Mouse (Mus musculus) gastrocnemius, adult 2 months (tissue): ENCODE measurements around the gene Krt86. TPM values are rescaled to one million over a fixed set of nuclear protein-coding genes. Genes with fewer than 3 reads are reported as not detected.

Source experiments
- DNase-seq: peaks from one replicate; pipeline ENCODE4 v3.0.0; 2022
- H3K27ac ChIP-seq: fragments of 200-600 bp; 2 replicates; pipeline ENCODE4 v1.8.1; 2022; ENCODE audit warnings: mild to moderate bottlenecking
- H3K4me3 ChIP-seq: fragments of 200-600 bp; 2 replicates; pipeline ENCODE4 v1.8.1; 2022; ENCODE audit warnings: mild to moderate bottlenecking, moderate library complexity
- CTCF ChIP-seq: fragments of 200-600 bp; IDR thresholded peaks from 2 replicates; pipeline ENCODE4 v1.8.1; 2022; ENCODE audit warnings: antibody characterized with exemption, mild to moderate bottlenecking, moderate library complexity
- intact Hi-C: fragments of 180-260 bp; cut with DNase I; formaldehyde crosslinking; loops from one replicate; pipeline ENCODE4 v1.15.1; 2025
- total RNA-seq, 2 experiments: library from RNA; stranded (reverse); gene quantifications; 2 replicates each; pipeline ENCODE4 v1.2.3; 2021

Gene Krt86
- total RNA-seq, 2 experiments from 2014 or later: not detected

DNA sequence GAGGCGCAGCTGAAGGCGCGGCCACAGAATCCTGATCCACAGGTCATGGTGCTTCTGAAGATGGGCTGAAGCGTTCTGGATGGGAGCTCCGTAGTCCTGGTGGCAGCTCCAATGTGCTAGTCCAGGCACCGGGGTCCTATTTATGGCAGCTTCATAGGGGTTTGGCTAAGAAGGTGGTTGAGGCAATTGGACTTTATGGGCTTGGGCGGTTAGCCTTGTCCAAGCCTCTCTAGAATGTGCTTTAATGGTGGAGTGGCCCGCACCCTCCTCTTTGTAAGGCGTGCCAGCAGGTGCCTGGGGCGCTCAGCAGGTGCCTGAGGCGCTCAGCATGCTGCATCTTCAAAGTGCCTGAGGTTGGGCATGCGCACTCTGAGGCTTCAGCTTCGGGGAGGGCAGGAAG, 9.6 kb upstream of the Krt86 start, which contains the start of gene Krt81:
TSS of gene Krt81 (minus strand) at position 101 of the 400 bp plus-strand sequence.
- no peak for TF ChIP-seq CTCF
- intact Hi-C loops: no loop called here
- H3K27ac ChIP-seq: no peak within 1 kb of the TSS
- H3K4me3 ChIP-seq: no peak within 1 kb of the TSS
- no peak for DNase-seq

GRCm38 (mm10) chr15:101469093-101469492, 4.2 kb upstream of the Krt86 start:
- no peak for DNase-seq
- intact Hi-C loops: no loop called here
- TF ChIP-seq CTCF: no peak
- Histone ChIP-seq H3K27ac (no peak overlapping the region), H3K4me3 (no peak overlapping the region)

DNA sequence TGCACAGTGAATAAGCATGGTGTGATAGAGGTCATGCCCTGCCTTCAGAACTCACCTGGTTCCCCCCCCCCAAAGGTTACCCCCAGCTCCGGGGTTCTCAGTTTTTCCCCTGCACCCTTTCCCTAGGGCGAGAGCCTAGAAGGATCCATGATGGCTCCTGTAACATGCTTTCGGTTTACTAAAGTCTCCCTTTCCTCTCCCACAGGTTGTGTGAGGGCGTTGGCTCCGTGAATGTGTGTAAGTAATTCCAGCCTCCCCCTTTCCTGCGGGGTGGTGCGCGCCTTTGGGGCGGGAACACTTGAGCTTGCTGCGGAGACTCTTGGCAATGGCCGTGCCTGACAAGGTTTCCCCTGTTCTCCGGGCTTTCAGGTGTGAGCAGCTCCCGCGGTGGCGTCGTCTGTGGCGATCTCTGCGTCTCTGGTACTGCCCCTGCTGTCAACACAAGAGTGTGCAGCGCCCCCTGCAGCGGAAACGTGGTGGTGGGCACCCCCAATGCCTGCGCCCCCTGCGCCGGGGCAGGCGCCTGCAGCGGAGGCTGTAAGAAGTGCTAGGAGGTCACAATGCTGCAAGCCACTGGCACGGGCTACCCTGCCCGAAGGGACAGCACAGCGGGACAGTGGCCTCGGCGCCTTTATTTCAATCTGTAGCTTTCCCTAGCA, 5.9 kb downstream of the Krt86 start:
- peak; percentile 61 for TF ChIP-seq CTCF
- DNase-seq: peak; percentile 62
- H3K27ac ChIP-seq: no peak overlapping the region
- intact Hi-C loops: no loop called here
- peak overlapping the region; percentile 56 for H3K4me3 ChIP-seq

DNA sequence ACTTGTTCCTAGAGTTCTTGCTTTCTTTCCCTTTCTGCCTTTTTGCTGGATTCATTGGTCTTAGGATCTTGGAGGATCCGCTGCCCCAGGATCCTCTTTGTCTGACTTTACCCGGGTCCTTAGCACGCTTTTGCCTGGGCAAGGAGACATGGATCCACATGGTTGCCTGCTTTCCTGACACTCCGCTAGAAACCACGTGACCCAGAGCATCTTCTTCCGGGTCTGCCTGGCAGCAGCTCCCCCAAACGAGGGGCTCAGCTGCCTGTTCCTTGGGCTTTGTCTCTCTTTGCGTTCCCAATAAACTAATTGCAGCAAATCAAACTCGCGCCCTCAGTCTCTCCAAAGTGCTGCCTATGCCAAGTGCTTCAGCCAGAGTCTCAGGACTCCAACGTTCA, 6.4 kb downstream of the Krt86 start:
- no peak for DNase-seq
- intact Hi-C loops: no loop called here
- no peak overlapping the region for H3K27ac ChIP-seq
- no peak for TF ChIP-seq CTCF
- peak overlapping the region; percentile 56 for H3K4me3 ChIP-seq

DNA sequence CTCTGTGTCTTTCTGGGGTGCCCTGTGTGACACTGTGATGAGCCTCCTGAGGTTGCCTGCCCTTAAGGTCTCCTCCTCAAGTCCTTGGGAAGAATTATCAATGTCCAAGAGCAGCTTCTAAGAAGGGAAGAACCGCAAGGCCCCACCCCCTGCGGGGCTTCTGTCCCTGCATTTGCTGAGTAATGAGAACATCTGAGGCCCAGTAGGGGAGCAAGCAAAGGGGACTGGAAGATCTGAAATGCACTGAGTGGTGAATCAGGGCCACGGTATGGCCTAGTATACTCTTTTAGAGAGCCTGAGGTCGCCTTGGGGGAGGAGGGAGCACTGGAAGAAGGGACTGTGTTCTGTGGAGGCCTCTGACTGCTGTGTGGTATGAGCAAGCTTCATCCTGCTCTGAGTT, 8.8 kb downstream of the Krt86 start:
- no peak for TF ChIP-seq CTCF
- Histone ChIP-seq H3K4me3 (no peak overlapping the region), H3K27ac (no peak overlapping the region)
- intact Hi-C loops: no loop called here
- DNase-seq: no peak

GRCm38 (mm10) chr15:101483646-101484045, 10.4 kb downstream of the Krt86 start:
- Histone ChIP-seq H3K27ac (no peak overlapping the region), H3K4me3 (no peak overlapping the region)
- no peak for DNase-seq
- intact Hi-C loops: no loop called here
- no peak for TF ChIP-seq CTCF

DNA sequence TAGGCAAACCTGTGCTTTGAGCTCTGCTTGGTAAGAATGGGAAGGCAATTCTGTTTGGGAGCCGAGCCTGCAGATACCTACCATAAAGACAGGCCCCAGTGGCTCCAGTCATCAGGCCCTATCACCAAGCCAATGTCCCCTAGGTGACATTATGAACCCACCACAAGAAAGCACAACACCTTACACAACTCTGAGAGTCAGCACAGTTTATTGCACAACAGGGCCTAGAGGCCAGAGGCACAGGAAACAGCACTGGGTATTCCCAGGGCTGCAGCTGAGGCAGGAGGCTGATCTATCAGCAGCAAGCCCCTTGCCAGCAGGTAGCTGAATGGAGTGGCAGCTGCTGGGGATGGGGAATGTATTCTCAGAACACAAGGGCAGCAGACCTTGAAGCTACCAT, 11.7 kb downstream of the Krt86 start:
- H3K27ac ChIP-seq: no peak overlapping the region
- DNase-seq: no peak
- intact Hi-C loops: no loop called here
- H3K4me3 ChIP-seq: no peak overlapping the region
- TF ChIP-seq CTCF: no peak

- DNase-seq: no peak
- intact Hi-C loops: no loop called here
- H3K4me3 ChIP-seq: no peak overlapping the region
- no peak for TF ChIP-seq CTCF
- H3K27ac ChIP-seq: no peak overlapping the region
Observed at GRCm38 (mm10) chr15:101485911-101486635, 12.8 kb downstream of the Krt86 start.

GRCm38 (mm10) chr15:101491431-101491830, 18.2 kb downstream of the Krt86 start, which contains the start of gene Krt83:
TSS of gene Krt83 (minus strand) at chr15:101491512.
- no peak within 1 kb of the TSS for H3K27ac ChIP-seq
- intact Hi-C loops: no loop called here
- H3K4me3 ChIP-seq: no peak within 1 kb of the TSS
- TF ChIP-seq CTCF: no peak
- no peak for DNase-seq

- DNase-seq: no peak
- H3K27ac ChIP-seq: no peak overlapping the region
- intact Hi-C loops: no loop called here
- no peak overlapping the region for H3K4me3 ChIP-seq
- TF ChIP-seq CTCF: no peak
Observed at GRCm38 (mm10) chr15:101492718-101493117, 19.4 kb downstream of the Krt86 start.

GRCm38 (mm10) chr15:101493713-101494112, 20.4 kb downstream of the Krt86 start:
- no peak for DNase-seq
- intact Hi-C loops: no loop called here
- TF ChIP-seq CTCF: no peak
- Histone ChIP-seq H3K27ac (no peak overlapping the region), H3K4me3 (no peak overlapping the region)

GRCm38 (mm10) chr15:101494203-101494602, 20.9 kb downstream of the Krt86 start:
- Histone ChIP-seq H3K27ac (no peak overlapping the region), H3K4me3 (no peak overlapping the region)
- no peak for DNase-seq
- intact Hi-C loops: no loop called here
- no peak for TF ChIP-seq CTCF

DNA sequence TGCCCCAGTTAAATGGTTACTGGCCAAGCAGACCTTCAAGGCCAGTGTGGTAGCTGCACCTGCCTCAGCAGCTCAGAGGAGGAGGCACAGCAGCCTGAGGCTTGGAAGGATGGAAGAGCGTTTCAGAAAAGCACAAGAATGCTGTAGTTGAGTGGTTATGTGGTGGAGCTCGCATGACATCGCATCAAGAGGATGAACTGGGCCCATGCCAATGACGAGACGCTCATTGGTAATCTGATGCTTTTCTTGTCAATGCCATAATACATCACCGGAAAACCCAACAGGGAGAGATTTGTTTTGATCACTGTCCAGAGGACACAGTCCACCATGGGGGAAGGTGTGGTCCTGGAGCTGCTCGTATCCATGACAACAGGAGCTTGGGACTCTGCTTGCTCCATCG, 22.0 kb downstream of the Krt86 start:
- no peak for DNase-seq
- no peak overlapping the region for H3K4me3 ChIP-seq
- H3K27ac ChIP-seq: no peak overlapping the region
- TF ChIP-seq CTCF: no peak
- intact Hi-C loops: no loop called here

- peak; percentile 62 for TF ChIP-seq CTCF
- peak; percentile 42 for DNase-seq
- intact Hi-C loops: loop anchor here (2.0 kb wide), 1 partner anchor 158 kb away; no protein-coding TSS in a partner anchor
- H3K4me3 ChIP-seq: no peak overlapping the region
- H3K27ac ChIP-seq: no peak overlapping the region
Observed at GRCm38 (mm10) chr15:101497181-101497580, 23.9 kb downstream of the Krt86 start.
